Mouse (Mus musculus): Measurements from ENCODE around the gene Olfr772. TPM values are rescaled to one million over a fixed set of nuclear protein-coding genes. Genes with fewer than 3 reads are reported as not detected.
"Not testable (repeated sequence)": the region's sequence is repeated elsewhere in the genome, so short reads cannot be mapped to it uniquely, and the experiment has no call there.

Gene Olfr772
- total RNA-seq (2014; rRNA removed), result not detected in 2 replicates
- not detected in 2 replicates for polyA plus RNA-seq (2012; rRNA removed)

DNA sequence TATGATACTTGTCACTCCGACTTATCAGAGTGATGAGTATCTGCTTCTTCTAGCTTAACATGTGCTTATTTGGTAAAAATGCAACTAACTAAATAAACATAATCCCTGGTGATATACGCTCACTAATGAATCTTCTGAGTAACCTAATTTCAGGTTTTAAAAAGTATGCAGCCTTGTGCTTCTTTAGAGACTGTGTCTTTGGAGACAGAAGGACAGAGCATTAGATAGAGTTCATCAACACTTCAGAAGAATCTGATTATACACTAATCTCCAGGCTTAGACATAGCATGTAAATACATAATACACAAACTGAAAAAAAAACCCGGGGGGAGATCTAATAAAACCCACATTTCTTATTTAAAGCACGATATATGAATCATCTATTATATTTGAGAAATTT is at the start of gene Olfr772:
Gene Olfr772, minus strand, starts transcription at position 101 of the 400 bp plus-strand sequence.
- not testable (repeated sequence) for H3K4me3 ChIP-seq (ENCODE audit: insufficient read depth, low read depth, low read length); H3K27me3 ChIP-seq (ENCODE audit: control insufficient read depth, insufficient read depth, low read length); DNase-seq (ENCODE audit: extremely low read depth, low read depth, low spot score); H3K4me1 ChIP-seq (ENCODE audit: control insufficient read depth, insufficient read depth, low read length); H3K9ac ChIP-seq (ENCODE audit: low read depth, low read length); H3K79me2 ChIP-seq (ENCODE audit: control insufficient read depth, insufficient read depth, low read length); H3K36me3 ChIP-seq (ENCODE audit: control insufficient read depth, insufficient read depth, low read length); H3K27ac ChIP-seq (replicated peaks; ENCODE audit: insufficient read depth, low read depth, low read length)
- WGBS, result 74% methylated on average over 4 of the region's 4 CpGs

DNA sequence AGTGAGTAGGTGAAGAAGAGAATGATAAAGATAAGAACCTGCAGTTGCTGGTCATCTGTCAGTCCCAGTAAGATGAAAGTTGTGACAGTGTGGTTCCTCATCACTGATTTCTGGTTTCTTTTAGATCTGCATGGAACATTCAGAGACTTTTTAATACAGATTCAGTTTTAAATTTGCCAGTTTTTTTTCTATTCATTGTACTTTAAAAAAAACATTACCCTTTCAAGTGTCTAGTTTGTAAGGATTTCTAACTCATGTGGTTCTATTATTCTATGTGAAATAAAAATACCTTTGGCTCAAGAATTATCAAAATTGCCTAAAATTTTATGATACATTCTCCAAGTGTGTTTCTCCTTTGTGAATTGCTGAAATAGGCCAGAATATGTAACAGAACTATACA is 9.6 kb upstream of the Olfr772 start, which contains the start of gene Olfr773:
Gene Olfr773, minus strand, starts transcription at position 101 of the 400 bp plus-strand sequence.
- H3K9ac ChIP-seq (ENCODE audit: low read depth, low read length); H3K4me1 ChIP-seq (ENCODE audit: control insufficient read depth, insufficient read depth, low read length); DNase-seq (ENCODE audit: extremely low read depth, low read depth, low spot score); H3K36me3 ChIP-seq (ENCODE audit: control insufficient read depth, insufficient read depth, low read length); H3K79me2 ChIP-seq (ENCODE audit: control insufficient read depth, insufficient read depth, low read length); H3K27ac ChIP-seq (replicated peaks; ENCODE audit: insufficient read depth, low read depth, low read length); H3K27me3 ChIP-seq (ENCODE audit: control insufficient read depth, insufficient read depth, low read length); H3K4me3 ChIP-seq (ENCODE audit: insufficient read depth, low read depth, low read length): not testable (repeated sequence)

DNA sequence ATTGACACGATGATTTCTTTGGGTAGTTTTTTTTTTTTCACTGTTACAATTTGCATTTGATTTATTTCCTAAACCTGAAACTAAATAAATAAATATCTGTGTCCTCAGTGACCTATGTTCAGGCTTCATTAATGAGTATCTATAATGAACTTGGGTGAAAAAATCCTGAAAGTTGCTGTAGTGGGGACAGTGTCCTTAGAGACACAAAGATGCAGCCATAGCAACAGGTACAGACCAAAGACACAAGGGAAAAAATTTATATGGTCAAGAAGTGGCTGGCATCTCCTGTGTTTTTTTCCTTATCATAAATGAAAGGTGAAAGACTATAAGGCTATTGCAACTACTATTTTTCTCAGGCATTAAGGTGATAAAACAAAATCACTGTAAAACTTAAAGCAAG is 13.1 kb downstream of the Olfr772 start, which contains the start of gene Olfr771:
Gene Olfr771, minus strand, starts transcription at position 101 of the 400 bp plus-strand sequence.
- no peaks in the 10 kb centered on the region for H3K36me3 ChIP-seq (ENCODE audit: control insufficient read depth, insufficient read depth, low read length)
- TF ChIP-seq POLR2A (IDR thresholded peaks at IDR 0.05; ENCODE audit: extremely low read depth, insufficient read depth, low read length) (no peak), CTCF (IDR thresholded peaks at IDR 0.05; ENCODE audit: low read depth, low read length) (no peak)
- no peaks in the 10 kb centered on the region for H3K4me1 ChIP-seq (ENCODE audit: control insufficient read depth, insufficient read depth, low read length)
- no peaks in the 10 kb centered on the region for H3K79me2 ChIP-seq (ENCODE audit: control insufficient read depth, insufficient read depth, low read length)
- no peaks in the 10 kb centered on the region for H3K27me3 ChIP-seq (ENCODE audit: control insufficient read depth, insufficient read depth, low read length)
- no peak within 1 kb of the TSS for H3K4me3 ChIP-seq (ENCODE audit: insufficient read depth, low read depth, low read length)
- DNase-seq (ENCODE audit: extremely low read depth, low read depth, low spot score), result no peak
- no peak within 1 kb of the TSS for H3K27ac ChIP-seq (replicated peaks; ENCODE audit: insufficient read depth, low read depth, low read length)
- 76% methylated on average over 1 of the region's 1 CpGs for WGBS
- H3K9ac ChIP-seq (ENCODE audit: low read depth, low read length), result no peak within 1 kb of the TSS

DNA sequence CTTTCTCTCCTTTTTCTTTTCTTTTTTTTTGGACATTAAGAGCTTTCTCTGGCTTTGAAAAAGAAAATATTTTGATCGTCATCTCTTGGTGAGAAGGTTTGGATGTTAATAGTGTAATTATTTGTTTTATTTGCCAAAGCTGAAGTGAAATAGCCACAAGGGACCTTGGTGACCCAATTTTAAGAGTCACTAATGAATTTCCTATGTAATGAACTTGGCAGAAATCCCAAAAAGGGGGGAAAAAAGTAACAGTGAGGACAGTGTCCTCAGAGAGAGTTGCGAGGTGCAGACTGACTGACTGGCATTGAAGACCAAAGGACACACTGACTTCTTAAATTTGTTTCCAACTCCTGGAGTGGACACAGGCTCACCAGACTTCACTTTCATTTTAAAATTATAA is 38.8 kb downstream of the Olfr772 start, which contains the start of gene Olfr770:
Gene Olfr770, minus strand, starts transcription at position 101 of the 400 bp plus-strand sequence.
- WGBS, result 75% methylated on average over 2 of the region's 2 CpGs
- H3K36me3 ChIP-seq (ENCODE audit: control insufficient read depth, insufficient read depth, low read length), result no peaks in the 10 kb centered on the region
- H3K27me3 ChIP-seq (ENCODE audit: control insufficient read depth, insufficient read depth, low read length), result no peaks in the 10 kb centered on the region
- no peaks in the 10 kb centered on the region for H3K4me1 ChIP-seq (ENCODE audit: control insufficient read depth, insufficient read depth, low read length)
- H3K9ac ChIP-seq (ENCODE audit: low read depth, low read length), result no peak within 1 kb of the TSS
- TF ChIP-seq CTCF (IDR thresholded peaks at IDR 0.05; ENCODE audit: low read depth, low read length) (no peak), POLR2A (IDR thresholded peaks at IDR 0.05; ENCODE audit: extremely low read depth, insufficient read depth, low read length) (no peak)
- H3K27ac ChIP-seq (replicated peaks; ENCODE audit: insufficient read depth, low read depth, low read length), result no peak within 1 kb of the TSS
- DNase-seq (ENCODE audit: extremely low read depth, low read depth, low spot score), result no peak
- H3K4me3 ChIP-seq (ENCODE audit: insufficient read depth, low read depth, low read length), result no peak within 1 kb of the TSS
- no peaks in the 10 kb centered on the region for H3K79me2 ChIP-seq (ENCODE audit: control insufficient read depth, insufficient read depth, low read length)

Other genes starting within 250 kb of the Olfr772 start
- 4.6 and 4.9 TPM in 2 replicates for gene Itga7, start 244.1 kb downstream of the Olfr772 start, total RNA-seq (2014; rRNA removed)
- 9.5 and 11.0 TPM in 2 replicates for gene Itga7, start 244.1 kb downstream of the Olfr772 start, polyA plus RNA-seq (2012; rRNA removed)
- gene Mettl7b, start 216.9 kb downstream of the Olfr772 start, total RNA-seq (2014; rRNA removed), result 639 and 785 TPM in 2 replicates
- 780 and 929 TPM in 2 replicates for gene Mettl7b, start 216.9 kb downstream of the Olfr772 start, polyA plus RNA-seq (2012; rRNA removed)
- 0.07 TPM in 1 of 2 replicates, not detected in the other for gene Olfr9, start 188.5 kb downstream of the Olfr772 start, total RNA-seq (2014; rRNA removed)
- gene Olfr9, start 188.5 kb downstream of the Olfr772 start, polyA plus RNA-seq (2012; rRNA removed), result 0.02 TPM in 1 of 2 replicates, not detected in the other
- not detected in 2 replicates for gene Olfr763, start 167.1 kb downstream of the Olfr772 start, total RNA-seq (2014; rRNA removed)
- not detected in 2 replicates for gene Olfr763, start 167.1 kb downstream of the Olfr772 start, polyA plus RNA-seq (2012; rRNA removed)
- gene Olfr764-ps1, start 138.0 kb downstream of the Olfr772 start, total RNA-seq (2014; rRNA removed), result not detected in 2 replicates
- not detected in 2 replicates for gene Olfr764-ps1, start 138.0 kb downstream of the Olfr772 start, polyA plus RNA-seq (2012; rRNA removed)
- gene Olfr765, start 127.9 kb downstream of the Olfr772 start, total RNA-seq (2014; rRNA removed), result not detected in 2 replicates
- not detected in 2 replicates for gene Olfr765, start 127.9 kb downstream of the Olfr772 start, polyA plus RNA-seq (2012; rRNA removed)
- not detected in 2 replicates for gene Olfr766-ps1, start 108.9 kb downstream of the Olfr772 start, total RNA-seq (2014; rRNA removed)
- not detected in 2 replicates for gene Olfr766-ps1, start 108.9 kb downstream of the Olfr772 start, polyA plus RNA-seq (2012; rRNA removed)
- gene Olfr767, start 95.0 kb downstream of the Olfr772 start, total RNA-seq (2014; rRNA removed), result not detected in 2 replicates
- gene Olfr767, start 95.0 kb downstream of the Olfr772 start, polyA plus RNA-seq (2012; rRNA removed), result not detected in 2 replicates
- not detected in 2 replicates for gene Olfr768, start 78.5 kb downstream of the Olfr772 start, total RNA-seq (2014; rRNA removed)
- not detected in 2 replicates for gene Olfr768, start 78.5 kb downstream of the Olfr772 start, polyA plus RNA-seq (2012; rRNA removed)
- gene Olfr769, start 60.1 kb downstream of the Olfr772 start, total RNA-seq (2014; rRNA removed), result not detected in 2 replicates
- gene Olfr769, start 60.1 kb downstream of the Olfr772 start, polyA plus RNA-seq (2012; rRNA removed), result not detected in 2 replicates
- gene Olfr770, start 38.9 kb downstream of the Olfr772 start, total RNA-seq (2014; rRNA removed), result not detected in 2 replicates
- not detected in 2 replicates for gene Olfr770, start 38.9 kb downstream of the Olfr772 start, polyA plus RNA-seq (2012; rRNA removed)
- gene Olfr771, start 13.2 kb downstream of the Olfr772 start, total RNA-seq (2014; rRNA removed), result not detected in 2 replicates
- not detected in 2 replicates for gene Olfr771, start 13.2 kb downstream of the Olfr772 start, polyA plus RNA-seq (2012; rRNA removed)
- gene Olfr773, start 9.5 kb upstream of the Olfr772 start, total RNA-seq (2014; rRNA removed), result not detected in 2 replicates
- gene Olfr773, start 9.5 kb upstream of the Olfr772 start, polyA plus RNA-seq (2012; rRNA removed), result not detected in 2 replicates
- not detected in 2 replicates for gene Olfr774, start 58.3 kb upstream of the Olfr772 start, total RNA-seq (2014; rRNA removed)
- not detected in 2 replicates for gene Olfr774, start 58.3 kb upstream of the Olfr772 start, polyA plus RNA-seq (2012; rRNA removed)
- gene Olfr775, start 70.5 kb upstream of the Olfr772 start, total RNA-seq (2014; rRNA removed), result not detected in 2 replicates
- gene Olfr775, start 70.5 kb upstream of the Olfr772 start, polyA plus RNA-seq (2012; rRNA removed), result not detected in 2 replicates
- gene Olfr776, start 81.2 kb upstream of the Olfr772 start, total RNA-seq (2014; rRNA removed), result not detected in 2 replicates
- gene Olfr776, start 81.2 kb upstream of the Olfr772 start, polyA plus RNA-seq (2012; rRNA removed), result not detected in 2 replicates
- gene Olfr777, start 93.6 kb upstream of the Olfr772 start, total RNA-seq (2014; rRNA removed), result not detected in 2 replicates
- not detected in 2 replicates for gene Olfr777, start 93.6 kb upstream of the Olfr772 start, polyA plus RNA-seq (2012; rRNA removed)
- not detected in 2 replicates for gene Olfr780, start 140.2 kb upstream of the Olfr772 start, total RNA-seq (2014; rRNA removed)
- not detected in 2 replicates for gene Olfr780, start 140.2 kb upstream of the Olfr772 start, polyA plus RNA-seq (2012; rRNA removed)
- not detected in 2 replicates for gene Olfr781, start 150.9 kb upstream of the Olfr772 start, total RNA-seq (2014; rRNA removed)
- not detected in 2 replicates for gene Olfr781, start 150.9 kb upstream of the Olfr772 start, polyA plus RNA-seq (2012; rRNA removed)
- gene Olfr782, start 170.9 kb upstream of the Olfr772 start, total RNA-seq (2014; rRNA removed), result not detected in 2 replicates
- gene Olfr782, start 170.9 kb upstream of the Olfr772 start, polyA plus RNA-seq (2012; rRNA removed), result not detected in 2 replicates
- gene Olfr784, start 206.2 kb upstream of the Olfr772 start, total RNA-seq (2014; rRNA removed), result 0.09 and 0.13 TPM in 2 replicates
- gene Olfr784, start 206.2 kb upstream of the Olfr772 start, polyA plus RNA-seq (2012; rRNA removed), result not detected in 2 replicates
- not detected in 2 replicates for gene Olfr785, start 227.5 kb upstream of the Olfr772 start, total RNA-seq (2014; rRNA removed)
- not detected in 2 replicates for gene Olfr785, start 227.5 kb upstream of the Olfr772 start, polyA plus RNA-seq (2012; rRNA removed)
- gene Olfr786, start 249.4 kb upstream of the Olfr772 start, total RNA-seq (2014; rRNA removed), result not detected in 2 replicates
- gene Olfr786, start 249.4 kb upstream of the Olfr772 start, polyA plus RNA-seq (2012; rRNA removed), result not detected in 2 replicates